Mouse (Mus musculus): ENCODE data around the gene Tspan4.

Gene Tspan4

DNA sequence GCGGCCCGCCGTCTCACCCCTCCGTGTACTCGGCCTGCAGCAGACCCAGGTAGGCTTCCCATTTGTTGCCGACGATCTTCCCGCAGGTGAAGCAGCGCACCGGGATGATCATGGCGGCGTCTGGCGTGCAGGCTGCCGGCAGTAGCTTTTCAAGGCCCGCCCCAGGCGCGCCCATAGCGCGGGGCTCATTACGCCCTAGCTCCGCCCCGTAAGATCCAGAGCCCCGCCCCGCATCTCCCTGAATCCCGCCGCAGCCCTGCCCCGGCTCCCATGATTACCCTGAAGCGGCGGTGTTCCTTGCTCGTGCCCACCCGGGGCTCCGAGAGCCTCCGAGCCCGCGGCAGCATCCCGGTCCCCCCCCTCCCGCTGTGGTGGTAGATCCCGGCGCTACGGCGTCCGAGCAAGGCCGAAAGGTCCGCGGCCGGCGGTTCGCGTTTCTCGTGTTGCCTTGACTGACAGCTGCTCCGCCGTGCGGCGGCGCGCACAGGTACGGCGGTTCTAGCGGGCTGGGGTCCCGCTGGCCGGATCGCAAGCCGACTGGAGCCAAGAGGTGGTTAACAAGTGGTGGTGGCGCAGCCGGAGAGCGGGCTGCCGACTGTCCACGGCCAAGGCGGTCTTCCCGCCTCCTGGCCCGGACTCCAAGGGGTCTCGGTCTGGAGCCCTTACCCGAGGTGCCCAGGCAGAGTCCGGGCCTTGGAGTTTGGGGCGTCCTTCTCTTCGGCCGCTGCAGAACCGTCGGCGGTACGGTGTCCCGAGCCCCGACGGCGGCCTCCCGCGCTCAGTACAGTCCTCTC, at the start of gene Tspan4, which contains the start of gene Polr2l:
Tspan4 (plus strand) TSS at position 230 of the 794 bp plus-strand sequence.
Polr2l (minus strand) TSS at position 122 of the 794 bp plus-strand sequence.
- DNase-seq: peak; percentile 89

DNA sequence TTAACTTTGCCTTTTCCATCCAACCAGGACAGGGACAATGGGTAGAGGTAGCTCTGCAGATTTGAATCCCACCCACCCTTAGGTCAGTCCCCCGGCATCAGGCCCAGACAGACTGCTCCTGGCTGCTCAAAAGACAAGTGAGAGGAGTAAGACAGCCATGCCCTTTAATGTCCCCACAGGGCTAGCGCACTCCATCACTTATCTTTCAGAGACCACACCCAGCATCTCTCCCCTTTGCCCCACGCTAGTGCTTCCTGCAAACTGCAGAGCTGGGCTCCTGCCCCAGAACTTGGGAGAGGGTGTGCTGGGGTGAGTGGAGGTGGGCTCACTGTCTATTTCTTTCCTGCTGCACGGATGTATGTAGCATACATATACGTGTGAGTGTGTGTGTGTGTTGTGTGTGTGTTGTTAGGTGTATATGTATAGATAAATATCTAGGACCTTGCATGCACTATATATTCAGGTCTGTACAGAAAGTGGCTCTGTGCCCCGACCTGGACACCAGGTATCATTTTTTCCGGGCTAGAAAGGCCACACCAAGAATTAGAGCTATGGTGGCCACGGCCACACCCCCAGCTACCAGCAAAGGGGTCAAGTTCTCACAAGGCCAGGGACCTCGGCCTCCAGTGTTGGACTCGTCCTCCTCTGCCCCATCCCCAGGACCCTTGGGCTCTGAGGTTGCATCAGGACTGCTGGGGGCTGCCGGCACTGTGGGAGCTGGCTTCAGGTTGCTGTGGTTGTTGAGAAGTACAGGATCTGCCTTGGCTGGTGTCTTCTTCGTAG, 47.9 kb upstream of the Tspan4 start:
- no peak for DNase-seq

DNA sequence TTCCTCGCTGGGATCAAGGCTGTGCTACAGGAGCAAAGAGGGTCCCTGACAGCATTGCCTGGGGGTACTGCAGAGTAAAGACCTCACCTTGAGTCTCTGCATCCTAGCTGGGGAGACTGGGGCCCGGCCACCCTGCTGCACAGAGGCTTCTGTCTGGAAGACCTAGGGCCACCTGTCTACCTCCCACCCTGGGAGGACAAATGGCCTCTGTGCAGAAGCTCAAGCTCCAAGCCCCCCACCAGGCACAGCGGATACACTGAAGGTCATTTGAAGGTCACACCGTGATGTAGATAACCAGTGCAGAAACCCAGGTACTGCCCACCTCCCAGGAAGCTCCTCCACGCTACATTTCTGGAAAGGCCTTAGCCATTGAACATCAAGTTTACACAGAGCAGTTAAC, 46.3 kb upstream of the Tspan4 start:
- DNase-seq: no peak

DNA sequence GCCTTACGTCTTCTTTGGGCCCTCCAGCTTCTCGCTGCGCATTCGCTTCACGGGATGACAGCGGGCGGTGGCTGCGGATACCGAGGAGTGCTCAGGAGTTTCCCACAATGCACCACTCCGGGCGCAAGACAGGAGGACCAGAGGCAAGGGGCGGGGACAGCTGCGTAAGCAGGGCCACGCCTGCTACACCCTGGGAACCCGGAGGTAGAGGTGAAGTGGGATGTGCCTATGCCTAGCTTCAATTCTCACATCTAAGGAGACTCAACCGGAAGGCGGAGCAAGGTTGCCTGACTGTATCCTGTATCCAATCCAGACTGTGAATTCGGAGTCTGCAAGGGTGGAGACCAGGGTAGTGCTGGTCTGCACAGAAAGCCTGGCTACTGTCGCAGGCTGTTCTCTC, 45.7 kb upstream of the Tspan4 start, which contains the start of gene Cend1:
Cend1 (minus strand) TSS at position 182 of the 400 bp plus-strand sequence.
- peak; percentile 15 for DNase-seq

DNA sequence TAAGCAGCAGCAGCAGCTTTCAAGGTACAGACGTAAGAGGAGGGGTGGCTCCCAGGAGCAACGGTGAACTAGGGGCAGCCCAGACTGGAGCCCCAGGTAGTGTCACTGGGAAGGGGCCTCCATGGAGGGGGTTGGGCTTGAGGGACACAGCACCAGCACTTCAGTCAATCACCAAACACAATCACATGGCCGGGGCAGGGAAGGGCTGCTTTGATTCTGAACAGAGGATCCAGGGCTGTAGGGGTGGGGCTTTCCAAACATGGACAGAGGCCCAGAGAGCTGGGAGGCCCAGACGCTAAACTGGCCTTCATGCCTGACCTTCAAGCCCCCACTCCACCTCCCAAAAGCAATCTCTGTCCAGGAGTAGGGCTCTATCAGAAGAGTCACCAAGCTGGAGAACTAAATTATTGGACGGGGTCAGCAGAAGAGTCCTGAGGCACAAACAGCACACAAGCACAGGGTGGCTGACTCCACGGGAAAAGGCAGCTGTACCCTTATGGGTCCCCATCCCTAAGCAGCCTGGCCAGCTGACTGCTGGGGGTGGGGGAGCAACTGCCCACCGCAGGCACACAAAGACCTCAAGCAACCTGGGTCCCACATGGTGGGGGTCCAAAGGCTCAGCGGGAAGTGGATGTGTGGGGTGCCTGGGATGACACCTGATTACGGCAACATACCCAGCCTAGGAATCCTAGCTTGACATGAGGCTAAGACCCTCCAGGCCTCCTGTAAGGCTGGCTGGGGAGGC, 45.0 kb upstream of the Tspan4 start:
- no peak for DNase-seq

DNA sequence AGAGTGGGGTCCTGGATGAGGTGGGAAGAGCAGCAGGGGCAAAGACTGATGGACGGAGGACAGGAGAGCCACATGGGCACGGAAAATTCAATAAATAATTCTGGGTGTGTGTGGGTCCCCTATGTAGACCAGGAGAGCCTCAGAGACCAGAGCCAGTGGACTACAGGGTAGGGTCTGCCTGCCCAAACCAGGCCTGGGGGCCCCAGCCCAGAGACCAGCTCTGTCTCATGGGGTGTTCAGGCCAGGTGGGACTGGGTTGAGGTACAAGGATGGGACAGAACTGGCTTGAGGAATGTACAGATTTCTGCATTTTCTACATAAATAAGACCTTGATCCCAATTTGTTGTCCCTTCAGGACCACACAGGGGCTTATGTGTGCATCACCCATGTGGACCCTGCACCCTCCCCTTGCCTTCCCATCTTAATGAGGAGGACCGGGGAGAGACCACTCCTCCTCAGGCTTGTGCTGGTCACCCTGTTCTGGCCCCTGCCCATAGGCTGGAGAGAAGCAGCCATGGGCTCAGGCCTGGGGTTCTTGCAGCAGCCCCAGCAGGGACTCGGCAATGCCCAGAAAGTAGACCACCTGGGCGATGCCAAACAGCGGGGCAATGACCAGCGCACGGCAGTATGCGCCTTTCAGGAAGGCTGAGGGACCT, 44.3 kb upstream of the Tspan4 start:
- DNase-seq: no peak

DNA sequence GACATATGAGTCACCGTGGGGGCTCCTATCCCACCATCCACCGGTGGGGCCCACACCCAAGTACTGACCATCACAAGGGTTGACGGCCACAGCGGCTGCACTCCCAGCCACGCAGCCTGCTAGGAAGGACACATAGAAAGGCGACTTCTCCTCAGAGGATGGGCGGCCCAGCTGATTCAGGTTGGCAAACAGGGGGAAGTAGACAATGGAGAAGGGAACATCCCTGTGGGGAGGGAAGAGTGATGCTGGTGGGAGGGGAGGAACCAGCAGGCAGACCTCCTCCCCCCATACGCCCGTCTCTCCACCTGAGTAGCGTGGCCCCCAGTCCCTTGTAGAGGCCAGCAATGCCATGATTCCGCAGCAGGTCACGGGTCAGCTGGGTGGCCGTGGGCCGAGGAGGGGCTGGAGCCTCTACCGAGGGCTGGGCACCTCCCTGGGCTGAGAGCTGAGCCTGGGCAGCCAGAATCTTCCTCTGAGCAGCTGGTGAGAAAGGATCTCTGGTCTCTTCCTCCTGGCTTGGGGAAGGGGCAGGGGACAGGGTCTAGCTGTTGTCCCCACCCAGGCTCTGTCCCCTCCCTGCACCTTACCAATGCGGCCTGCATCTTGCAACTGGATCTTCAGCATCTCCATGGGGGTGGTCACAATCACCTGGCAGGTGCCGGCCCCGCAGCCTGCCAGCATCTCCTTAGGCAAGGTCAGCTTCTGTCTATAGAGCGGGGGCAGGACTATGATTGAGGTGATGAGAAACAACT, 43.4 kb upstream of the Tspan4 start:
- DNase-seq: no peak

DNA sequence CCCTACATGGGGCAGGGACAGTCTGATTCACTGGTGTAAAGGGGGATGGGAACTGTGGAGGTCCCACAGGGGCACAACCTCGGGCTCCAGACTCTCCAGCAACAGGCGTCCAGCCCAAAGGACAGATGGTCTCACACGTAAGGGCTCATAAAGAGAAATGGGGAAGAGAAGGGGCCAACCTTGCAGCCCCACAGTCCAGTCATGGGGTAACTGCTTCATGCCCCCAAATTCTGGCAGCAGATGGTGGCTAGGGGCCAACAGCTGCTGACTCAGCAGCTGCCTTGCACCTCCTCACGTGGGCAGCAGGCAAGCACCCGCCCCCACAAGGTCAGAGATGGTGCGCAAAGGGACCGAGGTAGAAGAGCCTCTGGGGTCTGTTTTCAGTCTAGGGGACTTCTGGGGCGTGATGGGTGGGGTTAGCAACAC, 42.8 kb upstream of the Tspan4 start:
- DNase-seq: no peak

DNA sequence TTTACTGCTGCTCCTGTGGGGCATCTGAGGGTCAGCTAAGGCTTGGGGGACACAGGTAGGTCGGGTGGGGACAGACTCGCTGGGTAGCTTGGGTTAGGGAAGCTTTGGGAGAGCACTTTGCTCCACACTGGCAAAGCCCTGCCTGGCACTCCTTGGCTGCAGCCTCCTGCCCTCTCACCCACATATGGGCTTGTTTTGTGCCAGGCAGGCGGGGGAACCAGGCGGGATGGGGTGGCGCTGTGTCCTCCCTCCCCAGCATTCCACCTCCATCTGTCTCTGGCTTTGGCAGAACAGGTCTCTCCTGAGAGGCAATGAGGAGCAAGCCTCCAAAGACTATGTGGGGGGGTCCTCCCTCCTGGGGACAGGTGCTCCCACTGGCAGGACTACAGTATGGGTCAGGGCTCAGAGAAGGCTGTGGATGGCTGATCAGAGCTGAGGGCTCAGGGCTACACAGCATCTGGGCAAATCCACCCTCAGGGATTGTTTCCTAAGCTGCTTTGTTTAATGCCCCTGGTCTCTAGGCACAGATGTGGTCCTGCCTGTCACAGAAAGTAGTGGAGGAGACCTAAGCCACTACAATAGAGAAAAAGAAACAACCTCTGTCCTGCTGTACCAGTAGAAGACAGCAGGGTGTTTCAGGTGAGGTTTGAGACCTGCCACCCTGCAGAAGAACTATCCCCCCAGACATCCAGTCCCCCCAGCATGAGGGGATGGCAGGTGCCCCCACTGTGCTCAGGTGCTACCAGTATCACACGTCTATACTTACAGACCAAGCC, 42.1 kb upstream of the Tspan4 start:
- DNase-seq: peak; percentile 5

DNA sequence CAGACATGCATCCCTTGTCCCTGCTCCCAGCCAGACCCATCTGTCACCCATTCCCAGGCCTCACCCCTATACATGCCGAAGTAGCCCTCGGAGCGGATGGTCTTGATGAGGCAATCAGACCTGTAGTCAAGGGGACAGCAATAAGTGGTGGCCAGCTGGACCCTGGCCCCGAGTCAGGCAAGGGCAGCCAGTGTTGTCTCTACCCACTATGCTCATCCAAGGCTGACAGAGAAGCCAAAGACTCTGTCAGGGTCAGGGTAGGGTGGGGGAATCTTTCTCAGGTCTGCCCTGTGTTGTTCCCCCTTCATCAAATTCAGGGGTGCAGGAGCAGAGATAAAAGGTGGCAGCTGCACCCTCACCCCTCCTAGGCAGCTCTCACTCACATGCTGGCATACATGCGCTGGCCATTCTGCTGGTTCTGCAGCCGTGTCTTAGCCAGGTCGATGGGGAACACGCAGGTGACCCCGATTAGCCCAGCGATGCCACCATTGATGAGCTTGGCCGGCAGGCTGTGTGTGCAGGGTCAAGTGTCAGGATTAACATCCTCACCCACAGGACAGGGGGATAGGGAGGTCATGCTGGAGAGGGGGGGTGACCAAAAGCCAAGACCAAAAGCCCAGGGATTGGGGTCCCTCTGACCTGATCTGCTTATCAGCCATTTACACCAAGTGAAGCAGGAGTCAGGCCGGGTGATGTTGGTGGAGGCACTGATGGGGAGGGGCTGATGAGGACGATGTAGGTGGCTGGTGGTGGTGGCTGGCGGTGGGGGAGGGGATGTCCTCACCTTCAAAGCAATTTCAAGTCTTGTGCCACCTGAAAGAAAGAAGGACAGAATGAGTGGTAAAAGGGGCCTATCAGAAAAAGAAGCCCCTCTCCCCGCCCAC, 41.3 kb upstream of the Tspan4 start:
- peak; percentile 5 for DNase-seq

DNA sequence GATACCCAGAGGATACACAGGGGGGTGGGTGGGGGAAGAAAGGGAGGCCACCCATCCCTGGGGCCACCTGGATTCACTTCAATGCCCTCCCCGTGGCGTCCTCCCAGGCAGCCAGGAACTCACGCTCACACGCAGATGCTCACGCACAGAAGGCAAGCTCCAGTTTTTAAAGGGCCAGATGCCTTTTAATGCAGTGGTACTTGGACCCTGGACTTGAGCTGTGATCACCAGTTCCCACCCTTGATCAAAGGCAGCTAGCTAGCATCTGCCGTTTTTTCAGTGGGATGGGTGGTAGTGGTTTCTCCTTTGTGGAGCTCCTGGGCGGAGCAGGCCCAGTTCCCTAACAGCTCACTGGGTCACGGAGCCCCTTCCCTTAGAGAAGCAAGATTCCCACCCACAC, 40.6 kb upstream of the Tspan4 start:
- peak; percentile 48 for DNase-seq

DNA sequence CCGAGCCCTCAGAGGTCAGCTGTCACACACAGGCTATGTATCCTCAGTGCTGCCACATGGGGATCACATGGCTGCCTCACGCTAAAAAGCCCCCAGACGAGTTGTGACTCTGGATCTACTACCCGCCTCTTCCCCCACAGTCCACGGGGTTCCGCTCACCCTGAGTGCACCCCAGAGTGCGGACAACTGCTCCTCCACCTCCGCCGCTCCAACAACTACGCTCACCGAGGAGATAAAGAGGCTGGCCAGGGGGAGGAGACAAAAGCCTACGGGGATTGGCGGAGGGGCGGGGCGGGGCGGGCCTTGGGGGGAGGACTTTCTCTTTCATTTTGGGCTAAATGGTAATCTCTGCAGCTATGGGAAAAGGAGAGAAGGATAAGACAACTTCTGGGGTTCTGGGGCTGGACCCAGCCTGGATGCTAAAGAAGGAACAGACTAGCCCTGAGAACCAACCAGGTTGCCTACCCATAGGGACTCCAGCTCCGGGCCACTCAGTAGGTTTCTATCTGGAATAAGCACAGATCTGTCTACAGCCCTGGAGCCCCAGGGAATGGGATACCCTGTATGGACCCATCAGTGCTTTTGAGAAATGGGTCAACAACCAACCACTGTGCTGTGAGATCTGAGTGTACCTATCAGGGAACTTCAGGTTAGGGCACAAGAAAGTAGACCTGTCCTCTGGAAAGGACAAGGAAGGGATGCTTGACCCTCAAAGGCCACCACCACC, 39.7 kb upstream of the Tspan4 start:
- DNase-seq: peak; percentile 77

DNA sequence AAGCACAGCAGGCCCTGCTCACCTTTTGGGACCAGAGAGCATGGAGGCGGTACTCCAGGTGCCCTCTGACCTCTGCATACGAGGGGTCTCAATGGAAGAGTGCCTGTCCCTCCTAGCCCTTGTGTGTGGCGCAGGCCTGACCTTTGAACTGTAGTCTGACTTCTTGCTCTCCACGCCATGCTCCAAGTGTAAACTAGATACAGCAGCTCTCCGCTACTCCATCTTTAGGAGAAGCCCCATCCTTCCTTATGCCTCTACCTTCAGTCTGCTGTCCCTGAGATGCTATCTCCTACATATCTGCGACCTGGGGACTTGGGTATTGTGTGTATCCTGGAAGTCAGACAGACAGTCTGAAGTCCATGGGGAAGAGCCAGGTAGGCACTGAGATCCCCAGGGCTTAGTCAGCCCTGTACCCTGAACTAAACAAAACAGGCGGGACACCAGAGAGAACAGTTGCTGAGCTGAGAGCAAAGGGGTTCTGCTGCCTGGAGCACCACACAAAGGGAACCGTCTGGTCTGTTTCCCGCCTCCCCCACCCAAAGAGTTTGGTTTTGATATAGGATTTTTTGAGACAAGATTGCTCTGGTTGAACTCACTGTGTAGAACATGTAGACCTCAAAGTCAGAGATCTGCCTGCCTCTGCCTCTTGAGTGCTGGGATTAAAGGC, 39.1 kb upstream of the Tspan4 start:
- peak; percentile 9 for DNase-seq

DNA sequence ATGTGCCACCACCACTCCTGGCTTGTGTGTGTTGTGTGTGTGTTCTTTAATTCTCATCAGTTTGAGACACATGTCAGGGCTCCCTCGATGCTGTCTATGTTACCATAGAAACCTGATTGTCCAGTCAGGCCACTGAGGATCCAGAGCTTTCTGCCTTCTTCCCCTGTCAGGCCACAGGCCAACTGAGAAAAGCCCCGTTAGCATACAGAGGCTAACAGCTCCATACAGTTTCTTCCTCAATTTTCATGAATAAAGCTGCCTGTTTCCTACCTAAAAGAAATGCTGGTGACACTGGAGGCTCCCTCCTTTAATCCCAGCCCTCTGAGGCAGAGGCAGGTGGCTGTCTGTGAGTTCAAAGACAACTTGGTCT, 38.5 kb upstream of the Tspan4 start:
- no peak for DNase-seq

DNA sequence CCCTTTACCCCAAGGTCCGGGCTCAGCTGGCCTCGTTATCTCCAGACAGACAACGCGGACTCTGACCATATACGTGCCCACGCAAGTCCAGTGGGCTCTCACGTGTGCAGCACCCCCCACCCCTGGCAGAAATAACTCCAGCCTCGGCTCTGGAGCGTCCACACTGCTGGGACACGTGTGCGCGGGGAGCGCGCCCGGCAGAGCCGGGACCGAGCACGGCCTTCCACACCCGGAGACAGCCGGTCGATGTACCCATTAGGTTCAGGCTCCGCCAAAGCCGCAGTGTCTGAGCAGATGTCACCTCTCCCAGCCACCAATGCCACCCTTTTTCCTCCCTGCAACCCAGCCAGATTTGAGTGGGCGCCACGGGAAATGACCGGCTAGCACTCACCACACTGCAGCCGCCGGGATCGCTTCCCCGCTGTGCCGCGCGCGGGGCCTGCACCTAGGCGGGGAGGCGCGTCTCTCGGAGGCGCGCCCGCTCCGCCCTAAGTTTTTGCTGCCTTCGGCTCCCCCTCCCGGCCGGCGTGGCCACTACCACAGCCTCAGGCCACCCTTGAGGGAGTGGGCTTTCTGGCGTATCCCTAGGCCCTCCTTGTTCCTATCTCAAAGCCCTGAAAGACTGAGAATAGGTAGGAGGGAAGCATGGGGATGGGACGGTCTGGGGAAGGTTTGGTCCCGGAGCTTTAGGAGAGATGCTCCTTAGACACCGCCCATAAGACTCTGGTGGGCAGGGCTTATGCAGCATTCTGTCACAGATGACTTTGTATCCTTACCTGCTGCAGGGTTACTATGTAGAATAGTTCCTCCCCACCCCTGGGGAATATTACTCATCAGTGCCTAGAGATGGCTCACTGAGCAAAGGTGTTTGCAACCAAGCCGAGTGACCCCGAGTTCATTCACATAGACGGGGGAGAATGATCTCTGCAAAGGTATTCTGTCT, 37.6 kb upstream of the Tspan4 start, which contains the start of gene Slc25a22:
Slc25a22 (minus strand) TSS at position 715 of the 943 bp plus-strand sequence.
- DNase-seq: peak; percentile 89

DNA sequence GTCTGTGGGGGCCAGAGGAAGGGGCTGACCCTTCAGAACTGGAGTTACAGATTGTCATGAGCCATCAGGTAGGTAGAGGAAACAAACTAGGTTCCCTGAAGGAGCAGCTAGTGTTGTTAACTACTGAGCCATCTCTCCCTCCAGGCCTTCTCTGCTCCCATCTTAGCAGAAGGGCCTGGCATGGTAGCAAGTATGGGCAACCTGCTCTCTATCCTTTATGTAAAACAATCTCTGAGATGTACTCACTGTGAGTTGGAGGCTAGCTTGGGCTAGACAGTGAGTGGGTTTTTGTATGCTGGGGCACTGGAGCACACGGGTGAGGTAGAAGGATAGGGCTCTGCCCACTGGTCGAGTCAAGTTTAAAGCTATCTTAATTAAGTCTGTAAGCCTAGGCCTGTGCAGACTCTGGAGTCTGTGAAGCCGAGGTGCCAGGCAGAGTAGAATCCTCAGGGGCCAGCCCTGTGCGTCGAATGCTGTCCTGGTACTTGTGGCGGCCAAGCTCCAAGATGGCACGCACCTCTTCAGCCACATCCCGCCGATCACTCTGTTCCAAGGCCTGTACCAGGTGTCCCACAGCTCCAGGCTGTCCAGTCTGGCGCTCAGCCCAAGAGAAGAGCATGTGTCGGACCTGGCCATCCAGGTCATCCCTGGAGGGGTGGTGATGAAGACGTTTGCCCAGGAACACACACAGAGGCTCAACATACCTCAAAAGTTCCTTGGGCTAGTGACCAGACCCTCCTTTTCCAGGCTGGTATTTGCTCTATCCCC, 36.7 kb upstream of the Tspan4 start:
- DNase-seq: no peak
